ENCODE assay signal across 30 mouse cellular contexts in the genomic region with DNA sequence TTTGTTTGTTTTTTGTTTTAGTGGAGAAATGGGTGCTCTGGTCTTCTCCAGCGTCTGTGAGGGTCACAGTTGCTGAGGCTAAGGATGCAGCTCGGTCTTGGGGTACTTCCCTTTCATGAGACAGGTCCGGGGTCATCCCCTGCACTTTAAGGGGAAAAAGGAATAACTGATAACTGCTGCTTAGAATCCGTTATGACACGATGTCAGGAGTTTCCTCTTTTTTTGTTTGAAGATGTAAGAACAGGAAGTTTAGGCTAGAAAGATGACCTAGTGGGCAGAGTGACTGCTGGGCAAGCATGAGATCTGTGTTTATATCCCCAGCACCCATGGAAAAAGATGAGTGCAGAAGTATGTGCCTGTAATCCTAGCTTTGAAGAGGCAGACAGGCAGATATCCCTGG. TPM values are rescaled to one million over a fixed set of nuclear protein-coding genes. Genes with fewer than 3 reads are reported as not detected.
DNase-seq lines count a peak whose midpoint lies in the region; ATAC-seq lines count a peak whose summit lies in the region.
"Had no signal": no experiment of that assay in that cellular context is flagged by ENCODE, and none has a peak within 500 bp of the region (broad histone marks: within the 10 kb centered on the region; RNA-seq: fewer than 3 reads in every experiment).

No protein-coding gene starts in this region.

- WGBS in heart, embryonic 12.5 days = 74% methylated on average over 5 of the region's 5 CpGs

- H3K9me3 ChIP-seq in heart, embryonic 12.5 days (replicated peaks) = no peaks in the 10 kb centered on the region
- H3K9me3 ChIP-seq: embryonic facial prominence, embryonic 13.5 days; forebrain, embryonic 10.5 days; forebrain, embryonic 15.5 days; heart, embryonic 10.5 days; hindbrain, embryonic 13.5 days; kidney, embryonic 15.5 days; megakaryocyte, embryonic 14.5 days; midbrain, embryonic 12.5 days; neural tube, embryonic 15.5 days had no signal

- no peaks in the 10 kb centered on the region for H3K4me1 ChIP-seq in heart, embryonic 12.5 days (replicated peaks)
- H3K4me1 ChIP-seq: embryonic facial prominence, embryonic 13.5 days; forebrain, embryonic 10.5 days; forebrain, embryonic 15.5 days; heart, embryonic 10.5 days; hindbrain, embryonic 13.5 days; kidney, embryonic 15.5 days; midbrain, embryonic 12.5 days; neural tube, embryonic 15.5 days had no signal

- H3K27ac ChIP-seq in heart, embryonic 12.5 days (ENCODE audit: poor library complexity, severe bottlenecking) = no peak overlapping the region
- H3K27ac ChIP-seq: embryonic facial prominence, embryonic 13.5 days; forebrain, embryonic 10.5 days; forebrain, embryonic 15.5 days; gastrocnemius, adult 2 months; heart, embryonic 10.5 days; hindbrain, embryonic 13.5 days; kidney, embryonic 15.5 days; liver, embryonic 14.5 days; midbrain, embryonic 12.5 days; neural tube, embryonic 15.5 days had no signal

- ATAC-seq in heart, embryonic 12.5 days (ENCODE audit: insufficient number of reproducible peaks, low FRiP score) = no peak
- ATAC-seq in common myeloid progenitor, adult 5-6 weeks (replicated peaks; ENCODE audit: low read depth, poor library complexity, severe bottlenecking) = peak; percentile 94
- peak; percentile 89 for ATAC-seq in megakaryocyte progenitor cell, adult 5-6 weeks (replicated peaks; ENCODE audit: poor library complexity)
- ATAC-seq: forebrain, embryonic 15.5 days had no signal

- H3K27me3 ChIP-seq in heart, embryonic 12.5 days (replicated peaks) = no peaks in the 10 kb centered on the region
- H3K27me3 ChIP-seq: embryonic facial prominence, embryonic 13.5 days; forebrain, embryonic 15.5 days; hindbrain, embryonic 13.5 days; kidney, embryonic 15.5 days; megakaryocyte, embryonic 14.5 days; midbrain, embryonic 12.5 days; neural tube, embryonic 15.5 days had no signal

- intact Hi-C loops in left cerebral cortex, postnatal 25 days (cut with DNase I) = no loop called here

- H3K4me3 ChIP-seq in heart, embryonic 12.5 days = no peak overlapping the region
- H3K4me3 ChIP-seq: embryonic facial prominence, embryonic 13.5 days; forebrain, embryonic 10.5 days; forebrain, embryonic 15.5 days; gastrocnemius, adult 2 months; heart, embryonic 10.5 days; hindbrain, embryonic 13.5 days; kidney, embryonic 15.5 days; megakaryocyte, embryonic 14.5 days; midbrain, embryonic 12.5 days; neural tube, embryonic 15.5 days had no signal

- peaks cover 80% of the 10 kb centered on the region for H3K36me3 ChIP-seq in heart, embryonic 12.5 days

- no peak overlapping the region for H3K4me2 ChIP-seq in heart, embryonic 12.5 days
- H3K4me2 ChIP-seq: embryonic facial prominence, embryonic 13.5 days; forebrain, embryonic 15.5 days; hindbrain, embryonic 13.5 days; kidney, embryonic 15.5 days; lung, embryonic 14.5 days; midbrain, embryonic 12.5 days; neural tube, embryonic 15.5 days had no signal

- peak; percentile 53 for DNase-seq in heart, adult 11 months
- DNase-seq in right cerebral cortex, postnatal 25 days = no peak
- no peak for DNase-seq in layer of hippocampus, adult 9-10 months (ENCODE audit: low spot score)
- DNase-seq in left cerebral cortex, postnatal 25 days (ENCODE audit: low spot score in 2 of 2) = no peak
- DNase-seq in spleen, postnatal 10 days (ENCODE audit: low spot score in 2 of 2) = no peak
- DNase-seq: adrenal gland, adult 8-10 months; cerebellum, adult 11 months; cerebellum, adult 9-11 months; gastrocnemius, adult 2 months; heart, postnatal 36 days; kidney, adult 18-20 months; kidney, postnatal 25 days; layer of hippocampus, postnatal 36 days; liver; lung, embryonic 14.5 days; lung, postnatal 14 days; spleen, adult 18-20 months had no signal

- H3K9ac ChIP-seq in heart, embryonic 12.5 days = no peak overlapping the region
- H3K9ac ChIP-seq: embryonic facial prominence, embryonic 13.5 days; forebrain, embryonic 15.5 days; hindbrain, embryonic 13.5 days; kidney, embryonic 15.5 days; liver, embryonic 14.5 days; lung, embryonic 14.5 days; midbrain, embryonic 12.5 days; neural tube, embryonic 15.5 days had no signal

RNA-seq across cellular contexts. Expression of a gene that starts 42.6 kb away (rescaled TPM):
- 38.7 and 42.8 TPM in 2 replicates for polyA plus RNA-seq in heart, embryonic 12.5 days (2016; fragmentation: Nextera tagmentation; extraction: Ambion mirVana)
- 114 and 131 TPM in 2 replicates for total RNA-seq in common myeloid progenitor, adult 5-6 weeks (2017)
- total RNA-seq in megakaryocyte progenitor cell, adult 5-6 weeks (2015) = 87.6 and 105 TPM in 2 replicates
- 75.6 and 111 TPM in 2 replicates for total RNA-seq in megakaryocyte progenitor cell, adult 5-6 weeks (2017)
- 10 to 100 TPM; 42.7 to 49.0 TPM for total RNA-seq in left cerebral cortex, postnatal 25 days (2021)
